Mouse (Mus musculus) liver, adult 2 months (tissue): Measurements from ENCODE around the gene Ahsg.

Source experiments
- CTCF ChIP-seq: fragments of 200-500 bp; IDR thresholded peaks from 2 replicates; pipeline ENCODE4 v1.5.1; 2011; ENCODE audit warnings: low read depth, low read length, control low read depth
- POLR2A ChIP-seq: fragments of 200-500 bp; IDR thresholded peaks from 2 replicates; pipeline ENCODE4 v1.6.1; 2011; ENCODE audit warnings: low read length, control low read depth; ENCODE audit not compliant: insufficient read depth; ENCODE audit errors: extremely low read depth

- TF ChIP-seq POLR2A = peak; percentile 65
- TF ChIP-seq CTCF = no peak
Measured at GRCm38 (mm10) chr16:22857431-22858113, 33.5 kb upstream of the Ahsg start, which contains the start of the genes Tbccd1 and Dnajb11.
